Mouse (Mus musculus): ENCODE measurements around the gene Slc51a. TPM values are rescaled to one million over a fixed set of nuclear protein-coding genes. Genes with fewer than 3 reads are reported as not detected.

The Slc51a gene
- polyA plus RNA-seq, 1 experiment from 2014 or later = 3.9 TPM

GRCm38 (mm10) chr16:32477315-32477714 is 10.4 kb downstream of the Slc51a start:
- no peaks in the 10 kb centered on the region for H3K9me3 ChIP-seq (ENCODE audit: low read length)
- 89% methylated on average over 6 of the region's 6 CpGs for WGBS
- H3K27ac ChIP-seq (ENCODE audit: low read length) = no peak overlapping the region
- peaks cover 13% of the 10 kb centered on the region; the same call in 1 of the 2 replicates for H3K36me3 ChIP-seq (ENCODE audit: insufficient read depth, low read length)
- H3K4me2 ChIP-seq (replicated peaks; ENCODE audit: low read depth, low read length) = no peak overlapping the region
- no peak overlapping the region for H3K4me3 ChIP-seq (ENCODE audit: low read length)
- no peak for ATAC-seq (ENCODE audit: low FRiP score, low TSS enrichment)
- no peaks in the 10 kb centered on the region for H3K27me3 ChIP-seq (ENCODE audit: insufficient read depth, low read length)
- H3K4me1 ChIP-seq (ENCODE audit: insufficient read depth, low read length) = no peaks in the 10 kb centered on the region
- no peak overlapping the region for H3K9ac ChIP-seq (replicated peaks; ENCODE audit: low read length)

- Histone ChIP-seq H3K27me3 (ENCODE audit: insufficient read depth, low read length) (no peaks in the 10 kb centered on the region), H3K4me1 (ENCODE audit: insufficient read depth, low read length) (no peaks in the 10 kb centered on the region), H3K4me2 (replicated peaks; ENCODE audit: low read depth, low read length) (no peak overlapping the region), H3K4me3 (ENCODE audit: low read length) (no peak overlapping the region), H3K9me3 (ENCODE audit: low read length) (no peaks in the 10 kb centered on the region), H3K27ac (ENCODE audit: low read length) (no peak overlapping the region), H3K36me3 (ENCODE audit: insufficient read depth, low read length) (peaks cover 22% of the 10 kb centered on the region; the same call in 1 of the 2 replicates), H3K9ac (replicated peaks; ENCODE audit: low read length) (no peak overlapping the region)
- WGBS = 78% methylated on average over 7 of the region's 7 CpGs
- no peak for ATAC-seq (ENCODE audit: low FRiP score, low TSS enrichment)
These were observed 15.2 kb downstream of the Slc51a start for GRCm38 (mm10) chr16:32472276-32473015.

GRCm38 (mm10) chr16:32469404-32470105 is 18.1 kb downstream of the Slc51a start:
- H3K4me2 ChIP-seq (replicated peaks; ENCODE audit: low read depth, low read length) = no peak overlapping the region
- H3K36me3 ChIP-seq (ENCODE audit: insufficient read depth, low read length) = peaks cover 27% of the 10 kb centered on the region
- no peak overlapping the region for H3K27ac ChIP-seq (ENCODE audit: low read length)
- no peaks in the 10 kb centered on the region for H3K4me1 ChIP-seq (ENCODE audit: insufficient read depth, low read length)
- WGBS = 73% methylated on average over 5 of the region's 5 CpGs
- H3K27me3 ChIP-seq (ENCODE audit: insufficient read depth, low read length) = no peaks in the 10 kb centered on the region
- ATAC-seq (ENCODE audit: low FRiP score, low TSS enrichment) = no peak
- H3K9me3 ChIP-seq (ENCODE audit: low read length) = no peaks in the 10 kb centered on the region
- H3K4me3 ChIP-seq (ENCODE audit: low read length) = no peak overlapping the region
- no peak overlapping the region for H3K9ac ChIP-seq (replicated peaks; ENCODE audit: low read length)

GRCm38 (mm10) chr16:32468488-32468887 is 19.2 kb downstream of the Slc51a start:
- Histone ChIP-seq H3K27me3 (ENCODE audit: insufficient read depth, low read length) (no peaks in the 10 kb centered on the region), H3K36me3 (ENCODE audit: insufficient read depth, low read length) (peaks cover 27% of the 10 kb centered on the region), H3K4me3 (ENCODE audit: low read length) (no peak overlapping the region), H3K4me1 (ENCODE audit: insufficient read depth, low read length) (no peaks in the 10 kb centered on the region), H3K4me2 (replicated peaks; ENCODE audit: low read depth, low read length) (no peak overlapping the region), H3K27ac (ENCODE audit: low read length) (no peak overlapping the region), H3K9ac (replicated peaks; ENCODE audit: low read length) (no peak overlapping the region), H3K9me3 (ENCODE audit: low read length) (no peaks in the 10 kb centered on the region)
- no peak for ATAC-seq (ENCODE audit: low FRiP score, low TSS enrichment)
- WGBS = 75% methylated on average over 3 of the region's 3 CpGs

GRCm38 (mm10) chr16:32464908-32465307 is 22.8 kb downstream of the Slc51a start:
- peaks cover 18% of the 10 kb centered on the region for H3K36me3 ChIP-seq (ENCODE audit: insufficient read depth, low read length)
- no peak for ATAC-seq (ENCODE audit: low FRiP score, low TSS enrichment)
- H3K4me3 ChIP-seq (ENCODE audit: low read length) = no peak overlapping the region
- no peaks in the 10 kb centered on the region for H3K9me3 ChIP-seq (ENCODE audit: low read length)
- no peak overlapping the region for H3K27ac ChIP-seq (ENCODE audit: low read length)
- no peaks in the 10 kb centered on the region for H3K4me1 ChIP-seq (ENCODE audit: insufficient read depth, low read length)
- H3K27me3 ChIP-seq (ENCODE audit: insufficient read depth, low read length) = no peaks in the 10 kb centered on the region
- no peak overlapping the region for H3K9ac ChIP-seq (replicated peaks; ENCODE audit: low read length)
- 0% methylated on average over 1 of the region's 1 CpGs for WGBS
- no peak overlapping the region for H3K4me2 ChIP-seq (replicated peaks; ENCODE audit: low read depth, low read length)

GRCm38 (mm10) chr16:32463426-32463825 is 24.3 kb downstream of the Slc51a start:
- Histone ChIP-seq H3K27me3 (ENCODE audit: insufficient read depth, low read length) (no peaks in the 10 kb centered on the region), H3K9me3 (ENCODE audit: low read length) (no peaks in the 10 kb centered on the region), H3K4me2 (replicated peaks; ENCODE audit: low read depth, low read length) (no peak overlapping the region), H3K9ac (replicated peaks; ENCODE audit: low read length) (no peak overlapping the region), H3K4me3 (ENCODE audit: low read length) (no peak overlapping the region), H3K4me1 (ENCODE audit: insufficient read depth, low read length) (no peaks in the 10 kb centered on the region), H3K27ac (ENCODE audit: low read length) (no peak overlapping the region), H3K36me3 (ENCODE audit: insufficient read depth, low read length) (peaks cover 15% of the 10 kb centered on the region)
- WGBS = 84% methylated on average over 2 of the region's 2 CpGs
- no peak for ATAC-seq (ENCODE audit: low FRiP score, low TSS enrichment)

GRCm38 (mm10) chr16:32462950-32463349 is 24.7 kb downstream of the Slc51a start:
- H3K9ac ChIP-seq (replicated peaks; ENCODE audit: low read length) = no peak overlapping the region
- H3K9me3 ChIP-seq (ENCODE audit: low read length) = no peaks in the 10 kb centered on the region
- no peaks in the 10 kb centered on the region for H3K27me3 ChIP-seq (ENCODE audit: insufficient read depth, low read length)
- H3K4me1 ChIP-seq (ENCODE audit: insufficient read depth, low read length) = no peaks in the 10 kb centered on the region
- H3K36me3 ChIP-seq (ENCODE audit: insufficient read depth, low read length) = peaks cover 15% of the 10 kb centered on the region
- no peak overlapping the region for H3K4me2 ChIP-seq (replicated peaks; ENCODE audit: low read depth, low read length)
- 94% methylated on average over 16 of the region's 16 CpGs for WGBS
- no peak overlapping the region for H3K27ac ChIP-seq (ENCODE audit: low read length)
- no peak for ATAC-seq (ENCODE audit: low FRiP score, low TSS enrichment)
- no peak overlapping the region for H3K4me3 ChIP-seq (ENCODE audit: low read length)

GRCm38 (mm10) chr16:32461713-32462112 is 26.0 kb downstream of the Slc51a start:
- Histone ChIP-seq H3K36me3 (ENCODE audit: insufficient read depth, low read length) (peaks cover 12% of the 10 kb centered on the region), H3K4me3 (ENCODE audit: low read length) (no peak overlapping the region), H3K4me2 (replicated peaks; ENCODE audit: low read depth, low read length) (no peak overlapping the region), H3K27ac (ENCODE audit: low read length) (no peak overlapping the region), H3K9me3 (ENCODE audit: low read length) (no peaks in the 10 kb centered on the region), H3K9ac (replicated peaks; ENCODE audit: low read length) (no peak overlapping the region), H3K4me1 (ENCODE audit: insufficient read depth, low read length) (no peaks in the 10 kb centered on the region), H3K27me3 (ENCODE audit: insufficient read depth, low read length) (no peaks in the 10 kb centered on the region)
- no peak for ATAC-seq (ENCODE audit: low FRiP score, low TSS enrichment)
- WGBS = 83% methylated on average over 5 of the region's 5 CpGs

- 58% methylated on average over 4 of the region's 4 CpGs for WGBS
- no peak overlapping the region for H3K4me3 ChIP-seq (ENCODE audit: low read length)
- no peak overlapping the region for H3K27ac ChIP-seq (ENCODE audit: low read length)
- no peaks in the 10 kb centered on the region for H3K4me1 ChIP-seq (ENCODE audit: insufficient read depth, low read length)
- no peak overlapping the region for H3K4me2 ChIP-seq (replicated peaks; ENCODE audit: low read depth, low read length)
- H3K9me3 ChIP-seq (ENCODE audit: low read length) = no peaks in the 10 kb centered on the region
- no peaks in the 10 kb centered on the region for H3K27me3 ChIP-seq (ENCODE audit: insufficient read depth, low read length)
- H3K36me3 ChIP-seq (ENCODE audit: insufficient read depth, low read length) = peaks cover 19% of the 10 kb centered on the region
- no peak for ATAC-seq (ENCODE audit: low FRiP score, low TSS enrichment)
- no peak overlapping the region for H3K9ac ChIP-seq (replicated peaks; ENCODE audit: low read length)
These were observed 27.2 kb downstream of the Slc51a start for GRCm38 (mm10) chr16:32460518-32460917.
